Mouse (Mus musculus) lung, embryonic 14.5 days (tissue): ENCODE measurements around the gene Sspo. TPM values are rescaled to one million over a fixed set of nuclear protein-coding genes. Genes with fewer than 3 reads are reported as not detected.

Source experiments
- ATAC-seq: fragments of 200-750 bp; cut with Nextera tagmentation; 2 replicates; pipeline ENCODE4 v1.8.0; 2017; ENCODE audit warnings: mild to moderate bottlenecking, moderate TSS enrichment, moderate library complexity; ENCODE audit not compliant: insufficient read depth
- DNase-seq: peaks from one replicate; pipeline ENCODE4 v3.0.0-alpha.2; 2015
- H3K27ac ChIP-seq: fragments of 300-500 bp; sonication (generic); 2 replicates; pipeline ENCODE4 v1.5.1; 2014; ENCODE audit warnings: low read depth, mild to moderate bottlenecking, moderate library complexity
- H3K27me3 ChIP-seq: fragments of 300-500 bp; sonication (generic); 2 replicates; pipeline ENCODE4 v1.6.1; 2014; ENCODE audit warnings: low read length, control low read depth; ENCODE audit not compliant: insufficient read depth
- H3K36me3 ChIP-seq: fragments of 300-500 bp; sonication (generic); 2 replicates; pipeline ENCODE4 v1.6.1; 2014; ENCODE audit warnings: control low read depth; ENCODE audit not compliant: insufficient read depth
- H3K4me1 ChIP-seq: fragments of 300-500 bp; sonication (generic); 2 replicates; pipeline ENCODE4 v1.6.1; 2014; ENCODE audit warnings: antibody characterized with exemption, control low read depth; ENCODE audit not compliant: insufficient read depth
- H3K4me2 ChIP-seq: fragments of 300-500 bp; sonication (generic); 2 replicates; pipeline ENCODE4 v1.6.1; 2014; ENCODE audit warnings: mild to moderate bottlenecking
- H3K4me3 ChIP-seq: fragments of 300-500 bp; sonication (generic); 2 replicates; pipeline ENCODE4 v1.5.1; 2014; ENCODE audit warnings: low read depth, low read length
- H3K9ac ChIP-seq: fragments of 300-500 bp; sonication (generic); 2 replicates; pipeline ENCODE4 v1.6.1; 2014
- H3K9me3 ChIP-seq: fragments of 300-500 bp; sonication (generic); 2 replicates; pipeline ENCODE4 v1.6.1; 2016; ENCODE audit warnings: low read depth, low read length, control low read depth
- CTCF ChIP-seq: IDR thresholded peaks from 2 replicates; pipeline ENCODE4 v1.5.1; 2016; ENCODE audit warnings: antibody characterized with exemption, low read depth
- WGBS: fragments of 180-500 bp; shearing (Covaris S2); extraction: QIAGEN DNeasy Blood & Tissue Kit; methylation state at CpG from one replicate; pipeline ENCODE4 v1.1.7; 2014; 5-methylcytosine and 5-hydroxymethylcytosine counted together
- polyA plus RNA-seq: library from polyadenylated mRNA; unstranded; fragments of >200 nt; fragmentation: Nextera tagmentation; extraction: Ambion mirVana; gene quantifications from 2 replicates; pipeline ENCODE4 v1.2.1, GENCODE M21; 2014

The Sspo gene
- polyA plus RNA-seq, 1 experiment from 2014 or later: 0.11 TPM

GRCm38 (mm10) chr6:48412662-48413061 is 35.4 kb upstream of the Sspo start:
- no peaks in the 10 kb centered on the region for H3K9me3 ChIP-seq
- 77% methylated on average over 3 of the region's 3 CpGs for WGBS
- DNase-seq: no peak
- peaks cover 100% of the 10 kb centered on the region for H3K36me3 ChIP-seq
- H3K4me1 ChIP-seq: no peaks in the 10 kb centered on the region
- H3K9ac ChIP-seq: no peak overlapping the region
- no peak for TF ChIP-seq CTCF
- H3K4me2 ChIP-seq: no peak overlapping the region
- no peak overlapping the region for H3K27ac ChIP-seq
- H3K27me3 ChIP-seq: no peaks in the 10 kb centered on the region
- ATAC-seq: no peak
- no peak overlapping the region for H3K4me3 ChIP-seq

GRCm38 (mm10) chr6:48413081-48413480 is 34.9 kb upstream of the Sspo start:
- DNase-seq (no peak), ATAC-seq (no peak)
- no peaks in the 10 kb centered on the region for H3K27me3 ChIP-seq
- no peaks in the 10 kb centered on the region for H3K9me3 ChIP-seq
- H3K9ac ChIP-seq: no peak overlapping the region
- H3K4me1 ChIP-seq: no peaks in the 10 kb centered on the region
- no peak overlapping the region for H3K4me3 ChIP-seq
- no peak overlapping the region for H3K27ac ChIP-seq
- H3K4me2 ChIP-seq: no peak overlapping the region
- no peak for TF ChIP-seq CTCF
- H3K36me3 ChIP-seq: peaks cover 99% of the 10 kb centered on the region
- 83% methylated on average over 10 of the region's 10 CpGs for WGBS

- no peak for TF ChIP-seq CTCF
- H3K4me2 ChIP-seq: no peak overlapping the region
- ATAC-seq: no peak
- peaks cover 84% of the 10 kb centered on the region for H3K36me3 ChIP-seq
- no peak overlapping the region for H3K27ac ChIP-seq
- 78% methylated on average over 1 of the region's 1 CpGs for WGBS
- H3K9ac ChIP-seq: no peak overlapping the region
- no peaks in the 10 kb centered on the region for H3K9me3 ChIP-seq
- DNase-seq: no peak
- no peaks in the 10 kb centered on the region for H3K27me3 ChIP-seq
- H3K4me1 ChIP-seq: no peaks in the 10 kb centered on the region
- H3K4me3 ChIP-seq: no peak overlapping the region
Observed at GRCm38 (mm10) chr6:48414886-48415285, 33.1 kb upstream of the Sspo start.

- Histone ChIP-seq H3K27ac (no peak overlapping the region), H3K4me3 (no peak overlapping the region), H3K9ac (no peak overlapping the region), H3K4me2 (no peak overlapping the region), H3K36me3 (peaks cover 77% of the 10 kb centered on the region), H3K27me3 (no peaks in the 10 kb centered on the region), H3K9me3 (no peaks in the 10 kb centered on the region), H3K4me1 (no peaks in the 10 kb centered on the region)
- TF ChIP-seq CTCF: no peak
- WGBS: 91% methylated on average over 7 of the region's 7 CpGs
- ATAC-seq: no peak
- DNase-seq: no peak
Observed at GRCm38 (mm10) chr6:48415636-48416035, 32.4 kb upstream of the Sspo start.

GRCm38 (mm10) chr6:48416486-48416885 is 31.5 kb upstream of the Sspo start:
- peaks cover 68% of the 10 kb centered on the region for H3K36me3 ChIP-seq
- H3K4me2 ChIP-seq: no peak overlapping the region
- no peaks in the 10 kb centered on the region for H3K9me3 ChIP-seq
- H3K27me3 ChIP-seq: no peaks in the 10 kb centered on the region
- no peak overlapping the region for H3K27ac ChIP-seq
- ATAC-seq (no peak), DNase-seq (no peak)
- H3K4me1 ChIP-seq: no peaks in the 10 kb centered on the region
- 76% methylated on average over 2 of the region's 2 CpGs for WGBS
- no peak for TF ChIP-seq CTCF
- no peak overlapping the region for H3K4me3 ChIP-seq
- no peak overlapping the region for H3K9ac ChIP-seq

GRCm38 (mm10) chr6:48420647-48421046 is 27.4 kb upstream of the Sspo start:
- Histone ChIP-seq H3K4me3 (no peak overlapping the region), H3K9me3 (no peaks in the 10 kb centered on the region), H3K27me3 (no peaks in the 10 kb centered on the region), H3K4me2 (no peak overlapping the region), H3K27ac (no peak overlapping the region), H3K36me3 (peaks cover 26% of the 10 kb centered on the region; the same call in 1 of the 2 replicates), H3K4me1 (no peaks in the 10 kb centered on the region), H3K9ac (no peak overlapping the region)
- 9% methylated on average over 2 of the region's 2 CpGs for WGBS
- TF ChIP-seq CTCF: no peak
- peak; percentile 47; the same call in 1 of the 2 replicates for ATAC-seq
- DNase-seq: no peak

- Histone ChIP-seq H3K9me3 (no peaks in the 10 kb centered on the region), H3K27me3 (no peaks in the 10 kb centered on the region), H3K4me1 (no peaks in the 10 kb centered on the region), H3K4me2 (no peak overlapping the region), H3K27ac (no peak overlapping the region), H3K9ac (no peak overlapping the region), H3K36me3 (0 out of 2 replicates have a peak, but pooled peaks cover under 1% of the 10 kb centered on the region), H3K4me3 (no peak overlapping the region)
- no peak for ATAC-seq
- WGBS: 73% methylated on average over 3 of the region's 3 CpGs
- no peak for DNase-seq
- TF ChIP-seq CTCF: no peak
Observed at GRCm38 (mm10) chr6:48423336-48423735, 24.7 kb upstream of the Sspo start.

GRCm38 (mm10) chr6:48424074-48424473 is 24.0 kb upstream of the Sspo start:
- TF ChIP-seq CTCF: no peak
- H3K4me1 ChIP-seq: no peaks in the 10 kb centered on the region
- no peak for ATAC-seq

More at GRCm38 (mm10) chr6:48424074-48424473, 24.0 kb upstream of the Sspo start:
- Histone ChIP-seq H3K9me3 (no peaks in the 10 kb centered on the region), H3K27me3 (no peaks in the 10 kb centered on the region), H3K4me3 (no peak overlapping the region), H3K4me2 (no peak overlapping the region), H3K9ac (no peak overlapping the region), H3K36me3 (no peaks in the 10 kb centered on the region), H3K27ac (no peak overlapping the region)
- no peak for DNase-seq
- 50% methylated on average over 5 of the region's 5 CpGs for WGBS
